Mouse (Mus musculus): Measurements from ENCODE around the gene Cep41. TPM values are rescaled to one million over a fixed set of nuclear protein-coding genes. Genes with fewer than 3 reads are reported as not detected.

The Cep41 gene
- total RNA-seq, 2 experiments from 2014 or later: 9.3 to 10.2 TPM

DNA sequence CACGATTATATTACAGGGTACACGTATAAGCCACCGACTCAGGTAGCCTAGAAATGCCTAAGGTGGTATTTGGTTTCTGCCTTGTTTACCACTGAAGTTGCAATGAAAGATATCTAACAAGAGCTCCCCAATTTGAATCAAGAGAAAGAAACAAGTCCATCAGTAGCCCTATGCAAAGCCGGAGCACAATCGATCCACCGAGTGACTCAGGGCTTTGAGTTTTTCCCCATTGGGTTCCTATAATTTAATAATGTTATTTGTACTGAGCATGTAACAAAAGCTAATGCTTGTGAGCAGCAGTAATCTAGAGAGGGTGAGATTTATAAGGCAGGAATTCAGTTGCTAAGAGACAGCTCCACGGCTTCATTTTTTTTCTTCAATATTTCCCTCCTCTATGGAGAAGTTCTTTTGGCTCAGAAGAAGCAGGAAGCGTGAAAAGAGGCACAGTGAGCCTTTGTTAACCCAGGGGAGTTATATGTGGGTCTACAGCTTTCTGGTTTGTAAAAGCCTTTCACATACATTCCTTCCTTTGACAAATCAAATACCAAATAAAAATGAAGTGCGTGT is 18.8 kb downstream of the Cep41 start:
- no peak for DNase-seq (ENCODE audit: low spot score in 2 of 2)

- no peak for DNase-seq (ENCODE audit: low spot score in 2 of 2)
Measured at GRCm38 (mm10) chr6:30673764-30674561, 19.6 kb downstream of the Cep41 start.

GRCm38 (mm10) chr6:30671696-30672095 is 21.9 kb downstream of the Cep41 start:
- DNase-seq (ENCODE audit: low spot score in 2 of 2): no peak

- DNase-seq (ENCODE audit: low spot score in 2 of 2): no peak
Measured at GRCm38 (mm10) chr6:30667585-30667984, 26.0 kb downstream of the Cep41 start.

DNA sequence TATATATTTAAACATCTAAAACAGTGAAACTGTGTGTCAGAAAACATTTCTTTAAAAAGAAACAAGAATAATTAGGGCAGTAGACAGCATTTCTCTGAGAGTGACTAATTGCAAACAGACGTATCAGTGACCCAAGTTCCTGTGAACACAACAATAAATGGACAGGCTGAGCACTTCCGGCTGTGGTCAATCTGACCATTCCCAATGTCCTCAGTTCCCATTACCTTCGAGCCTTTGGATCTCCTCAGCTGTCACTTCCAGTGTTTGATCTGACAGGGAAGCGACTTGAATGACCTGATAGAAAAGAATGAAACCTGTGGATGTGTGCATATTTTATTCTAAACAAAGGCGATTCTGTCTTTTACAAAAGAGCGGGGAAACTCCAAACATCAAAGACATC is 27.5 kb downstream of the Cep41 start:
- DNase-seq (ENCODE audit: low spot score in 2 of 2): no peak

- DNase-seq (ENCODE audit: low spot score in 2 of 2): no peak
Measured at GRCm38 (mm10) chr6:30665296-30665695, 28.3 kb downstream of the Cep41 start.

- DNase-seq (ENCODE audit: low spot score in 2 of 2): no peak
Measured at GRCm38 (mm10) chr6:30664776-30665175, 28.8 kb downstream of the Cep41 start.

- no peak for DNase-seq (ENCODE audit: low spot score in 2 of 2)
Measured at GRCm38 (mm10) chr6:30658619-30659018, 34.9 kb downstream of the Cep41 start.

DNA sequence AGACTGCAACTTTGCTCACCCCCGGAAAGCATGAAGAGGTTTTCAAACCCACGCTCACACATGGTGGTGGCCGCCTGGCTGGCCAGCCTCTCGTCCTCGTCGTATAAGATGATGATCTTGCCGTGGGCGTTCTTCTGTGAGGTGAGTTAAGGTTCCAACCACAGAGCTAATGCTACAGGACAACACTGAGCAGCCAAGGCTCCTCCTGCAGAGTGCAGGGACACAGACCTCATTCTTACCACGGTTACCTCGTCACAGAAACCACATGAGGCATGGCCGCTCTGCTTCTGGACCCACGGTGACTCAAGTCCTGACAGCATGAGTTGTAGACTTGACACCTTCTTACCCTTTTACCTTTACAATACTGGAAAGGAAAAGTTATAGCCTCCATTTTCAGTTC is 36.3 kb downstream of the Cep41 start:
- DNase-seq (ENCODE audit: low spot score in 2 of 2): no peak

DNA sequence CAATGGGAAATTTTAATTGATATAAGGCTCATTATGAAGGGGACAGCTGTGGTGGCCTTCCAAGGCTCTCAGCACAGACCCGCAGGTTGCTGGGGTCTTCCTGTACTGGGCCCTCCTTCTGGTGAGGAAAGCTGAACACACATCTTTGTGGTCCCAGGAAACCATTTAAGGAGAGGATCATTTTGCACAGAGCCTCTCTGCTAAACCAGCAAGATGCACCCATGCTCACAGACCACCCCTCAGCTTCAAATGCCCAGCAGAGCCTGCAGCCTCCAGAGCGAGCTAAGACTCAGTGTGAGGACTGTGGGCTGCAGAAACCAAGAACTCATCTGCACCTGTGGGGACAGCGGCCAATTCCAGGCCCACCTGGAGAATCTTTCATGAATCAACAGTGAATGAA is 38.6 kb downstream of the Cep41 start:
- no peak for DNase-seq (ENCODE audit: low spot score in 2 of 2)

- DNase-seq (ENCODE audit: low spot score in 2 of 2): no peak
Measured at GRCm38 (mm10) chr6:30654402-30654859, 39.1 kb downstream of the Cep41 start.

- DNase-seq (ENCODE audit: low spot score in 2 of 2): no peak
Measured at GRCm38 (mm10) chr6:30653518-30653917, 40.0 kb downstream of the Cep41 start.

DNA sequence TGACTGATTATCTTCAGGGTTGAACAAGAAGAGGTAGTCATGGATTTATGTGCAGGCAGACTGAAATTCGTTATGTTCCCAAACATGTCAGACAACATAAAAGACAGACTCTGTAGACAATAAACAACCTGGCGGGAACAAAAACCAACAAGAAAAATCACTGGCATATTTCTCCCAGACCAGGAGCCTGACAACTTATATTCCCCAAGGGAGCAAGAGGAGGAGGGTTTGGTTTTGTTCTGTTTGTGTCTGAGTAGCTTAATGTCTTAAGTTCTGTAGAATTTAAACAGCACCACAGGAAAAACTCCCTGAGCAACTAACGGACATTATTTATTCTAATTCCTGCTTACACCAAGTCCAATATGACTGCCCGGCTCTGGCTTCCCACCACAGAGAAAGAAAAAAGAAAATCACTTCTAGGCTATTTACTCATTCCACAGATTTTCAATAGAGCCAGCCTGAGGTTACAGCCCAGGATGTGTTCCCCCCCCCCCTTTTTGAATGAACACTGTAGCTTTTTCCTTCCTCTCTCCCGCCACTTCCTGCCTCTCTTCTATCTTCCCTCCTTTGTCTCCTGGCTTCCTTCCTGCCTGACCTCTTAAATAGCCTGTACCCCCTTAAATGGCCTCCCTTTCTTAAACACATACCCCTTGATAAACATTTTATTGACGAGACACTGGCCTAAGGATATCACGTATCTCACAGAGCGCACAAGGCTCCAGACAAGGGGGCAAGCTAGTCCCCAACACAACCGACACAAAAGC is 40.9 kb downstream of the Cep41 start:
- no peak for DNase-seq (ENCODE audit: low spot score in 2 of 2)

DNA sequence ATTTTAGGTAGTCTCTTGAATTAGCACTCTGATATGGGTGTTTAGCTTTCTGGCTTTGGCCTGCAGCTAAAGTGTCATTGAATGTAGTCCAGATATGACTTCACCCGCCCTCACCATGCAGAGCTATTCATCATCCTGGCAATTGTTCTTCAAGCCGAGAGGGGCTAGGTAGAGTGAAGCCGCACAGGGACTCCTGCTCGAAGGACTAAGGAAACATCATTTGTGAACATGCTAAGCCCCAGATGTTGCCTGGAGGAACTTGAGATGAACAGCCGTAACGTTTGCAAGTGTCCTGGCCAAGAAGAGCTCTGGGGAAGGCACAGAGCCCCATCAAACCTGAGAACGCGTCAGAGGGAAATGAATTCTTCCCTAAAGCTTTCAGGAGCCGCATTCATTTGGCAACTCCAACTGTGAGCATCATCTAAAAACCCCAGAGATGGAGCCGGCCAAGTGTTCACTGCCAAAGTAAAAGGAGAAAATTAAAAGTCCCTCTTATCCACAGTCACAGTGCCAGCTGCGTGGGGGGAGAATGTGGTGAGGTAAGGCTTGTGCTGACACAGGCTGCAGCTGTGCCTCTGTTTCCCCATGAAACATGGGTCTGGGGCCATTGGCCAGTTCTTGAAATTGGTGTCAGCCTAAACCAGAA is 43.8 kb downstream of the Cep41 start:
- no peak for DNase-seq (ENCODE audit: low spot score in 2 of 2)

DNA sequence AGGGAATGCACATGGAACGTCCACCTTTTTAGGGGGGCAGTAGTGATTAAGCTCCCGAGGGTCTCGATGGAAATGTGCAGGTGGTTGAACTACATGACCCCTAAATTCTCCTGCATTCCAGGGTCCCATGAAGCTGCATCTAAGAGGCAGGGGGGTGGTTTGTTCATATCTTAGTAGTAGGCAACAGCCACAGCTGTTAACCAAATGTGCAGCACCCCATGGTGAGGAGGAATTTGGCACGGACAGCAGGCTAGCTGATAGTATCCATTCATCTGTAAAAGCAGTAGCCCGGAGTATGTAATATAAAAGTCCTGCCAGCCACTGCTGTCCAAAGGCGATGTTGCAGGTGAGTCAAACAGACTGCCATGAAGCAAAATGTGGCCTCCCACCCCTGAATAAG is 48.2 kb downstream of the Cep41 start:
- DNase-seq (ENCODE audit: low spot score in 2 of 2): no peak

- no peak for DNase-seq (ENCODE audit: low spot score in 2 of 2)
Measured at GRCm38 (mm10) chr6:30644462-30644861, 49.1 kb downstream of the Cep41 start.

DNA sequence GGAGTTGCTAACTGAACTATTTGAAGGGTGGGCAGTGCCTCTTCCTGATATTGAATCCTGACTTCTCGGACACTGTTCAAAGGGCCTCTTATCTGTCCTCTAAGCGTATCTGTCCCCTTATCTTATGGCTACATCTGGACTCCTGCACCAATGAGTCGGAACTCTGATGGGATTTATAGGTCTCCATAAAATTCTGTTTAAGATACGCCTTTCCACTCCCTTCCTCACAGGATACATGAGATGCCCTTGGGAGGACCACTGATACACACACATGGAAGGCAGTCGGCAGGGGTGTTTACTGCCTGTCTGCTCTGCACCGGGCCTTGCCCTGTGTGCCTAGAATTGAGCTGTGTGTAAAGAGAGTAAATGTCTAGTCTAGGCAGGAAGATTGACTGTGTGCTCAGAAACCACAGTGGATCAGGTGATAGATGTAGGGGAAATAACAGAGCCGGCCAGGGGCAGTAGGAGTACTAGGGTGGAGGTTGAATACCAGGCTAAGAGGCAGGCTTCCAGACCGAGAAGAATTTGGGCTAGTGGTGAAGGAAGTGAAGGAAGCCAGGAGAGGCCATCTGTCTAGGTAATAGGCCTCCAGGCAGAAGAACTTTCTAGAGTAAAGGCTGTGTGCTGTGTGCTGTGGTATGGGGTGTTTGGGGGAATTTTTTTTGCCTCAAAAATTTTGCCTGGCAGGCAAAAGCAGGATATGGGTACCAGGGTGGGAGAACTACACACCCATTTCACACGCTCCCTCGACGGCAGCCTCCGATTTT is 49.7 kb downstream of the Cep41 start:
- DNase-seq (ENCODE audit: low spot score in 2 of 2): no peak

DNA sequence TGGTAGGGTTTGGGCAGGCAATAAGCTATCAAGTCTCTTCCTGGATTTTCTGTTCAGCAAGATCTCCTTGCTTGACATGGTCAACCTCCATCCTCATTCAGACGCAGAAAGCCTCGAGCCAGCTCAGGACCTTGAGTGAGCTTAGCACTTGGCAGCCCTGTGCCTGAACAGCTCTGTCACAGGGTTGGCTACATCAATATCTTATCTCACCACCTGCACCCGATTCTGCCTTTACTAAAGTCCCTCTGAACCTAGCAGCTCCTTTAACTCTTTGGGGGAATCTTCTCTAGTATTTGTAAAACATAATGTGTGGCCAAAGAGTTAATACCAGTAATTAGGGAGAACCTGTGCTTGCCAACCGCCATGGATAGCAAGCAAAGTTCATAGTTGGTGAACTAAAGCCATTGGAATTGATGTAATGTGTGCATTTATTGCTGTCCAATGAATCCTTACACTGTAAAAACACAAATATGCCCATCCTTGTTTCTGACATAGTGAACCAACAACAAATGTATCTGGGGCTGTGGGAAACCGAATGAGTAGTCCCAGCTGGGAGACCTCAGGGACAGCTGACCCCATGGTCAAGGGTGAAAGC is 54.8 kb downstream of the Cep41 start, which contains the start of gene Cpa1:
Gene Cpa1, plus strand, starts transcription at position 545 of the 595 bp plus-strand sequence.
- no peak for DNase-seq (ENCODE audit: low spot score in 2 of 2)

GRCm38 (mm10) chr6:30636186-30636842 is 57.2 kb downstream of the Cep41 start:
- DNase-seq (ENCODE audit: low spot score in 2 of 2): no peak

- no peak for DNase-seq (ENCODE audit: low spot score in 2 of 2)
Measured at GRCm38 (mm10) chr6:30635361-30635862, 58.1 kb downstream of the Cep41 start.

Data from adrenal gland, postnatal 4 days (tissue).